In the genomic region with DNA sequence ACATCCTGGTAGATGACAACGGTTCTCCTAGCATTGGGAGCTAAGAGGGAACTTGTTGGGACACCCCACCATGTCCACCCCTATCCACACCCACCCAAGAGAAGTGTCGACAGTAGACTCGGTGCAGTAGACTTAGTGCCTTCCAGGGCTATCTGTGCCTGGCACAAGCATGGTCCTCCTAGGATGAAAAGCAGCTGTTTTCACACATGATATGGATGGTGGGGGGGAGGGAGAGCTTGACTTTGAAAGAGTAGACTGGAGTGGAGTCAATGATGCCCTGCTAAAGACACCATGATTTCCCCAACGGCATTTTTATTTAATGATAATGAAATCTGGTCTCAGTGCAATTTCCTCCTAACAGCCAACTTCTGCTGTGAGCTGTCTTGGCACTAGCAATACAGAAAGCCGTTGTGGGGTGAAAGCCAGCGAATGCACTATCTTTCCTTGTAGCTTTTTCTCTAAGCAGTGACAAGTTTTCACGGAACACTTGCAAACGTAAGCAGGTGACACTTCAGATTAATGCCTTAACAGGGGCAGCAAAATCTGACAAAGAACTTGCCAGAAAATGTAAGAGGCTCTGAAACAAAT, we compare ENCODE assay signal across 11 mouse cellular contexts.
A peak's percentile ranks its signal among the peaks of the same experiment; 100 is the strongest.
DNase-seq lines count a peak whose midpoint lies in the region; ATAC-seq and TF ChIP-seq lines count a peak whose summit lies in the region.
"Had no signal": no experiment of that assay in that cellular context is flagged by ENCODE, and none has a peak within 500 bp of the region (broad histone marks: within the 10 kb centered on the region; RNA-seq: fewer than 3 reads in every experiment).

No protein-coding gene starts in this region.

- intact Hi-C loops in heart, postnatal 25 days (cut with DNase I): no loop called here

- no peaks in the 10 kb centered on the region for H3K27me3 ChIP-seq in forebrain, embryonic 16.5 days (replicated peaks; ENCODE audit: control insufficient read depth, insufficient read depth, low read length)
- H3K27me3 ChIP-seq in limb, embryonic 15.5 days: no peaks in the 10 kb centered on the region
- no peaks in the 10 kb centered on the region for H3K27me3 ChIP-seq in intestine, postnatal 0 days (replicated peaks; ENCODE audit: control insufficient read depth, insufficient read depth, low read length)
- H3K27me3 ChIP-seq: CH12.LX; neural tube, embryonic 13.5 days had no signal

- H3K4me1 ChIP-seq in forebrain, embryonic 16.5 days (replicated peaks; ENCODE audit: control insufficient read depth, insufficient read depth, low read length): peaks cover 12% of the 10 kb centered on the region
- H3K4me1 ChIP-seq in limb, embryonic 15.5 days: peaks cover 18% of the 10 kb centered on the region
- no peaks in the 10 kb centered on the region for H3K4me1 ChIP-seq in intestine, postnatal 0 days (replicated peaks; ENCODE audit: control insufficient read depth, insufficient read depth, low read length)

- H3K4me3 ChIP-seq in forebrain, embryonic 16.5 days (replicated peaks; ENCODE audit: low read length): no peak overlapping the region
- H3K4me3 ChIP-seq in limb, embryonic 15.5 days: no peak overlapping the region
- H3K4me3 ChIP-seq in intestine, postnatal 0 days (ENCODE audit: low read depth, low read length): no peak overlapping the region
- H3K4me3 ChIP-seq: neural tube, embryonic 13.5 days had no signal

- peak overlapping the region; percentile 32; the same call in 1 of the 2 replicates for H3K4me2 ChIP-seq in forebrain, embryonic 16.5 days (ENCODE audit: low read length)
- H3K4me2 ChIP-seq in limb, embryonic 15.5 days: no peak overlapping the region
- no peak overlapping the region for H3K4me2 ChIP-seq in intestine, postnatal 0 days (replicated peaks; ENCODE audit: low read depth)
- H3K4me2 ChIP-seq: neural tube, embryonic 13.5 days had no signal

- no peaks in the 10 kb centered on the region for H3K9me3 ChIP-seq in forebrain, embryonic 16.5 days (ENCODE audit: control insufficient read depth, low read length)
- H3K9me3 ChIP-seq in limb, embryonic 15.5 days: no peaks in the 10 kb centered on the region
- H3K9me3 ChIP-seq in intestine, postnatal 0 days (ENCODE audit: control insufficient read depth): no peaks in the 10 kb centered on the region
- H3K9me3 ChIP-seq: neural tube, embryonic 13.5 days had no signal

- no peak overlapping the region for H3K9ac ChIP-seq in forebrain, embryonic 16.5 days (replicated peaks; ENCODE audit: low read depth, low read length)
- no peak overlapping the region for H3K9ac ChIP-seq in limb, embryonic 15.5 days
- H3K9ac ChIP-seq in intestine, postnatal 0 days (ENCODE audit: low read depth, low read length): no peak overlapping the region
- H3K9ac ChIP-seq: neural tube, embryonic 13.5 days had no signal

- no peaks in the 10 kb centered on the region for H3K36me3 ChIP-seq in forebrain, embryonic 16.5 days (ENCODE audit: control insufficient read depth, insufficient read depth)
- H3K36me3 ChIP-seq in limb, embryonic 15.5 days: no peaks in the 10 kb centered on the region
- no peaks in the 10 kb centered on the region for H3K36me3 ChIP-seq in intestine, postnatal 0 days (ENCODE audit: control insufficient read depth, insufficient read depth)
- H3K36me3 ChIP-seq: neural tube, embryonic 13.5 days had no signal

- no peak overlapping the region for H3K27ac ChIP-seq in forebrain, embryonic 16.5 days (ENCODE audit: low read length)
- peak overlapping the region; percentile 13; the same call in 1 of the 2 replicates for H3K27ac ChIP-seq in limb, embryonic 15.5 days
- H3K27ac ChIP-seq in intestine, postnatal 0 days (ENCODE audit: low read depth, low read length): no peak overlapping the region
- H3K27ac ChIP-seq: neural tube, embryonic 13.5 days had no signal

- 58% methylated on average over 8 of the region's 8 CpGs for WGBS in forebrain, embryonic 16.5 days
- 53% methylated on average over 8 of the region's 8 CpGs for WGBS in limb, embryonic 15.5 days
- 81% methylated on average over 8 of the region's 8 CpGs for WGBS in intestine, postnatal 0 days

- peak; percentile 18 to 37 for DNase-seq in heart, adult 18-20 months
- DNase-seq in heart, postnatal 25 days (ENCODE audit: low spot score): no peak
- peak; percentile 38 for DNase-seq in lung, postnatal 10 days
- no peak for DNase-seq in lung, postnatal 14 days
- DNase-seq in kidney, postnatal 10 days: no peak
- DNase-seq: kidney, postnatal 25 days had no signal

- ATAC-seq in forebrain, embryonic 16.5 days: peak; percentile 74
- no peak for ATAC-seq in limb, embryonic 15.5 days (ENCODE audit: insufficient number of reproducible peaks, low FRiP score, low TSS enrichment, low read depth)
- no peak for ATAC-seq in intestine, postnatal 0 days

- no peak for TF ChIP-seq CTCF in intestine, postnatal 0 days (IDR thresholded peaks at IDR 0.05; ENCODE audit: low read depth)

Comparison
In these comparisons a context has a peak if more than half of its experiments do, and no peak if none do; other contexts are left out.
1. DNase-seq: peak in heart, adult 18-20 months (2 of 2) and lung, postnatal 10 days (single experiment); none in heart, postnatal 25 days (single experiment), lung, postnatal 14 days (single experiment) and kidney, postnatal 10 days (single experiment).